Mouse (Mus musculus) forebrain, embryonic 15.5 days (tissue): ENCODE measurements at regions not wholly inside any gene's neighbourhood (a gene's known extent, or its start where the extent isn't known, plus 50 kb on each side); places are given as distances from the start of the nearest gene placed in this dataset.
A peak's percentile ranks its signal among the peaks of the same experiment; 100 is the strongest.

ENCODE experiments used
- ATAC-seq: fragments of 200-750 bp; cut with Nextera tagmentation; replicated peaks from 2 replicates; pipeline ENCODE4 v1.8.0; 2017; ENCODE audit warnings: mild to moderate bottlenecking, moderate TSS enrichment, moderate library complexity
- H3K27ac ChIP-seq: fragments of 300-500 bp; sonication (generic); replicated peaks from 2 replicates; pipeline ENCODE4 v1.5.1; 2015; ENCODE audit warnings: mild to moderate bottlenecking, inconsistent platforms
- H3K27me3 ChIP-seq: fragments of 300-500 bp; sonication (generic); 2 replicates; pipeline ENCODE4 v1.6.1; 2015; ENCODE audit warnings: inconsistent platforms
- H3K36me3 ChIP-seq: fragments of 300-500 bp; sonication (generic); 2 replicates; pipeline ENCODE4 v1.6.1; 2015; ENCODE audit warnings: mild to moderate bottlenecking, inconsistent platforms
- H3K4me1 ChIP-seq: fragments of 300-500 bp; sonication (generic); 2 replicates; pipeline ENCODE4 v1.6.1; 2015; ENCODE audit warnings: inconsistent platforms
- H3K4me2 ChIP-seq: fragments of 300-500 bp; sonication (generic); replicated peaks from 2 replicates; pipeline ENCODE4 v1.6.1; 2015; ENCODE audit warnings: mild to moderate bottlenecking, inconsistent platforms
- H3K4me3 ChIP-seq: fragments of 300-500 bp; sonication (generic); 2 replicates; pipeline ENCODE4 v1.5.1; 2015; ENCODE audit warnings: mild to moderate bottlenecking, inconsistent platforms
- H3K9ac ChIP-seq: fragments of 300-500 bp; sonication (generic); replicated peaks from 2 replicates; pipeline ENCODE4 v1.6.1; 2015; ENCODE audit warnings: mild to moderate bottlenecking, inconsistent platforms
- H3K9me3 ChIP-seq: fragments of 300-500 bp; sonication (generic); 2 replicates; pipeline ENCODE4 v1.6.1; 2016; ENCODE audit warnings: inconsistent platforms
- WGBS: fragments of 180-500 bp; shearing (Covaris S2); methylation state at CpG from one replicate; pipeline ENCODE4 v1.1.7; 2015; ENCODE audit warnings: mixed read lengths; 5-methylcytosine and 5-hydroxymethylcytosine counted together

- Histone ChIP-seq H3K4me3 (no peak overlapping the region), H3K4me1 (no peaks in the 10 kb centered on the region), H3K4me2 (no peak overlapping the region), H3K27ac (no peak overlapping the region), H3K9me3 (no peaks in the 10 kb centered on the region), H3K27me3 (no peaks in the 10 kb centered on the region), H3K9ac (no peak overlapping the region), H3K36me3 (no peaks in the 10 kb centered on the region)
- no peak for ATAC-seq
- 94% methylated on average over 2 of the region's 2 CpGs for WGBS
Measured at GRCm38 (mm10) chr16:80083035-80083434, 992.1 kb upstream of the Tmprss15 start.

- no peak overlapping the region for H3K27ac ChIP-seq
- no peak overlapping the region for H3K4me2 ChIP-seq
- H3K4me1 ChIP-seq, result no peaks in the 10 kb centered on the region
- H3K27me3 ChIP-seq, result no peaks in the 10 kb centered on the region
- peak; percentile 63 for ATAC-seq
- H3K36me3 ChIP-seq, result no peaks in the 10 kb centered on the region
- no peak overlapping the region for H3K9ac ChIP-seq
- H3K4me3 ChIP-seq, result no peak overlapping the region
- no peaks in the 10 kb centered on the region for H3K9me3 ChIP-seq
- WGBS, result 46% methylated on average over 3 of the region's 3 CpGs
Measured at GRCm38 (mm10) chr16:80073675-80074074, 982.8 kb upstream of the Tmprss15 start.
